Mouse (Mus musculus): ENCODE measurements at regions not wholly inside any gene's neighbourhood (a gene's known extent, or its start where the extent isn't known, plus 50 kb on each side); places are given as distances from the start of the nearest gene placed in this dataset.

- no peak for TF ChIP-seq GATA1 (IDR thresholded peaks at IDR 0.05; ENCODE audit: borderline replicate concordance, low read length)
- TF ChIP-seq FLI1 (IDR thresholded peaks at IDR 0.05; ENCODE audit: low read length) = no peak
Observed at GRCm38 (mm10) chr3:136380644-136381043, 54.8 kb upstream of the Bank1 start.

Measured in megakaryocyte, embryonic 14.5 days (primary cell).